Mouse (Mus musculus): ENCODE measurements around the gene Dtd1. TPM values are rescaled to one million over a fixed set of nuclear protein-coding genes. Genes with fewer than 3 reads are reported as not detected.
A peak's percentile ranks its signal among the peaks of the same experiment; 100 is the strongest.

Dtd1 gene
- polyA plus RNA-seq, 1 experiment from 2014 or later, result 42.8 TPM

GRCm38 (mm10) chr2:144634729-144635128 is 35.0 kb downstream of the Dtd1 start:
- Histone ChIP-seq H3K4me2 (ENCODE audit: low read depth, low read length) (no peak overlapping the region), H3K4me1 (ENCODE audit: control insufficient read depth, insufficient read depth, low read length) (no peaks in the 10 kb centered on the region), H3K27me3 (ENCODE audit: control insufficient read depth, insufficient read depth, low read length) (no peaks in the 10 kb centered on the region), H3K4me3 (ENCODE audit: low read depth, low read length) (no peak overlapping the region), H3K9me3 (replicated peaks; ENCODE audit: control insufficient read depth, low read length) (no peaks in the 10 kb centered on the region), H3K36me3 (replicated peaks; ENCODE audit: control insufficient read depth, insufficient read depth, low read depth, low read length) (no peaks in the 10 kb centered on the region), H3K27ac (replicated peaks; ENCODE audit: low read depth, low read length) (no peak overlapping the region), H3K9ac (replicated peaks; ENCODE audit: low read length) (no peak overlapping the region)
- DNase-seq (ENCODE audit: low spot score), result no peak
- 73% methylated on average over 2 of the region's 2 CpGs for WGBS
- no peak for ATAC-seq (replicated peaks; ENCODE audit: insufficient number of reproducible peaks, low FRiP score, low TSS enrichment, low read depth)

- Histone ChIP-seq H3K9me3 (replicated peaks; ENCODE audit: control insufficient read depth, low read length) (no peaks in the 10 kb centered on the region), H3K4me3 (ENCODE audit: low read depth, low read length) (no peak overlapping the region), H3K4me1 (ENCODE audit: control insufficient read depth, insufficient read depth, low read length) (no peaks in the 10 kb centered on the region), H3K36me3 (replicated peaks; ENCODE audit: control insufficient read depth, insufficient read depth, low read depth, low read length) (no peaks in the 10 kb centered on the region), H3K27me3 (ENCODE audit: control insufficient read depth, insufficient read depth, low read length) (no peaks in the 10 kb centered on the region), H3K9ac (replicated peaks; ENCODE audit: low read length) (no peak overlapping the region), H3K4me2 (ENCODE audit: low read depth, low read length) (no peak overlapping the region), H3K27ac (replicated peaks; ENCODE audit: low read depth, low read length) (no peak overlapping the region)
- WGBS, result 24% methylated on average over 5 of the region's 5 CpGs
- ATAC-seq (replicated peaks; ENCODE audit: insufficient number of reproducible peaks, low FRiP score, low TSS enrichment, low read depth) (0 out of 2 replicates have a peak, but pooled peaks have one; percentile 11), DNase-seq (ENCODE audit: low spot score) (peak; percentile 73)
Measured at GRCm38 (mm10) chr2:144635644-144636320, 36.1 kb downstream of the Dtd1 start.

DNA sequence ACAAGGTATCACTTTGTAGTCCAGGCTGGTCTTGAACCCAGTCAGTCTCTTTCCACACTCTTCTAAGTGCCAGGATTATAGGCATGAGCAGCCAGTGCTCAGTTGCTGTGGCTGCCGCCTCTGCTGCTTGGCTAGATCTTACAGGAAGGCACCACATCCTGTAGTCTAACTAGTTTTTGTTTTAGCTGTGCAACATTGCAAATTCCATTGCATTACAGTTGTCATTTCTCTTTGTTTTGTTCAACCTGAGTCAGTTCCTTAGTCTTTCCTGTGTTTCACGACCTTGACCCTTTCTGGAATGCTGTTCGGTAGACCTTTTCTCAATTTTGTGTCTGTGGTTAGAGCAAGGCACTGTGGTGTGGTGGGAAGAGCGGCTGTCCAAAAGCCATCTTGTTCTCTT is 37.5 kb downstream of the Dtd1 start:
- WGBS, result 80% methylated on average over 4 of the region's 4 CpGs
- H3K4me2 ChIP-seq (ENCODE audit: low read depth, low read length), result no peak overlapping the region
- no peak for ATAC-seq (replicated peaks; ENCODE audit: insufficient number of reproducible peaks, low FRiP score, low TSS enrichment, low read depth)

GRCm38 (mm10) chr2:144637671-144638395 is 38.1 kb downstream of the Dtd1 start:
- H3K36me3 ChIP-seq (replicated peaks; ENCODE audit: control insufficient read depth, insufficient read depth, low read depth, low read length), result no peaks in the 10 kb centered on the region
- H3K27me3 ChIP-seq (ENCODE audit: control insufficient read depth, insufficient read depth, low read length), result no peaks in the 10 kb centered on the region
- no peak overlapping the region for H3K9ac ChIP-seq (replicated peaks; ENCODE audit: low read length)
- no peak overlapping the region for H3K4me3 ChIP-seq (ENCODE audit: low read depth, low read length)
- no peak for DNase-seq (ENCODE audit: low spot score)
- H3K4me1 ChIP-seq (ENCODE audit: control insufficient read depth, insufficient read depth, low read length), result no peaks in the 10 kb centered on the region
- WGBS, result 83% methylated on average over 12 of the region's 12 CpGs
- H3K27ac ChIP-seq (replicated peaks; ENCODE audit: low read depth, low read length), result no peak overlapping the region
- no peaks in the 10 kb centered on the region for H3K9me3 ChIP-seq (replicated peaks; ENCODE audit: control insufficient read depth, low read length)
- H3K4me2 ChIP-seq (ENCODE audit: low read depth, low read length), result no peak overlapping the region
- ATAC-seq (replicated peaks; ENCODE audit: insufficient number of reproducible peaks, low FRiP score, low TSS enrichment, low read depth), result no peak

More for the DNA sequence above, 37.5 kb downstream of the Dtd1 start:
- Histone ChIP-seq H3K9ac (replicated peaks; ENCODE audit: low read length) (no peak overlapping the region), H3K9me3 (replicated peaks; ENCODE audit: control insufficient read depth, low read length) (no peaks in the 10 kb centered on the region), H3K4me1 (ENCODE audit: control insufficient read depth, insufficient read depth, low read length) (no peaks in the 10 kb centered on the region), H3K27me3 (ENCODE audit: control insufficient read depth, insufficient read depth, low read length) (no peaks in the 10 kb centered on the region), H3K4me3 (ENCODE audit: low read depth, low read length) (no peak overlapping the region), H3K36me3 (replicated peaks; ENCODE audit: control insufficient read depth, insufficient read depth, low read depth, low read length) (no peaks in the 10 kb centered on the region), H3K27ac (replicated peaks; ENCODE audit: low read depth, low read length) (no peak overlapping the region)
- DNase-seq (ENCODE audit: low spot score), result no peak

GRCm38 (mm10) chr2:144638719-144639118 is 39.0 kb downstream of the Dtd1 start:
- no peak overlapping the region for H3K27ac ChIP-seq (replicated peaks; ENCODE audit: low read depth, low read length)
- no peak overlapping the region for H3K4me3 ChIP-seq (ENCODE audit: low read depth, low read length)
- no peaks in the 10 kb centered on the region for H3K27me3 ChIP-seq (ENCODE audit: control insufficient read depth, insufficient read depth, low read length)
- H3K4me1 ChIP-seq (ENCODE audit: control insufficient read depth, insufficient read depth, low read length), result no peaks in the 10 kb centered on the region
- DNase-seq (ENCODE audit: low spot score), result peak; percentile 13
- no peak overlapping the region for H3K4me2 ChIP-seq (ENCODE audit: low read depth, low read length)
- H3K9ac ChIP-seq (replicated peaks; ENCODE audit: low read length), result no peak overlapping the region
- 72% methylated on average over 4 of the region's 4 CpGs for WGBS
- ATAC-seq (replicated peaks; ENCODE audit: insufficient number of reproducible peaks, low FRiP score, low TSS enrichment, low read depth), result no peak
- H3K9me3 ChIP-seq (replicated peaks; ENCODE audit: control insufficient read depth, low read length), result no peaks in the 10 kb centered on the region
- H3K36me3 ChIP-seq (replicated peaks; ENCODE audit: control insufficient read depth, insufficient read depth, low read depth, low read length), result no peaks in the 10 kb centered on the region

- 77% methylated on average over 7 of the region's 7 CpGs for WGBS
- no peak overlapping the region for H3K9ac ChIP-seq (replicated peaks; ENCODE audit: low read length)
- no peaks in the 10 kb centered on the region for H3K27me3 ChIP-seq (ENCODE audit: control insufficient read depth, insufficient read depth, low read length)
- no peaks in the 10 kb centered on the region for H3K36me3 ChIP-seq (replicated peaks; ENCODE audit: control insufficient read depth, insufficient read depth, low read depth, low read length)
- H3K9me3 ChIP-seq (replicated peaks; ENCODE audit: control insufficient read depth, low read length), result no peaks in the 10 kb centered on the region
- no peak overlapping the region for H3K27ac ChIP-seq (replicated peaks; ENCODE audit: low read depth, low read length)
- DNase-seq (ENCODE audit: low spot score), result no peak
- H3K4me1 ChIP-seq (ENCODE audit: control insufficient read depth, insufficient read depth, low read length), result no peaks in the 10 kb centered on the region
- ATAC-seq (replicated peaks; ENCODE audit: insufficient number of reproducible peaks, low FRiP score, low TSS enrichment, low read depth), result no peak
- H3K4me2 ChIP-seq (ENCODE audit: low read depth, low read length), result no peak overlapping the region
- H3K4me3 ChIP-seq (ENCODE audit: low read depth, low read length), result no peak overlapping the region
Measured at GRCm38 (mm10) chr2:144640101-144640500, 40.4 kb downstream of the Dtd1 start.

- H3K4me2 ChIP-seq (ENCODE audit: low read depth, low read length), result no peak overlapping the region
- no peaks in the 10 kb centered on the region for H3K9me3 ChIP-seq (replicated peaks; ENCODE audit: control insufficient read depth, low read length)
- DNase-seq (ENCODE audit: low spot score), result no peak
- H3K27me3 ChIP-seq (ENCODE audit: control insufficient read depth, insufficient read depth, low read length), result no peaks in the 10 kb centered on the region
- H3K4me3 ChIP-seq (ENCODE audit: low read depth, low read length), result no peak overlapping the region
- H3K9ac ChIP-seq (replicated peaks; ENCODE audit: low read length), result no peak overlapping the region
- 79% methylated on average over 4 of the region's 4 CpGs for WGBS
- no peaks in the 10 kb centered on the region for H3K4me1 ChIP-seq (ENCODE audit: control insufficient read depth, insufficient read depth, low read length)
- no peaks in the 10 kb centered on the region for H3K36me3 ChIP-seq (replicated peaks; ENCODE audit: control insufficient read depth, insufficient read depth, low read depth, low read length)
- H3K27ac ChIP-seq (replicated peaks; ENCODE audit: low read depth, low read length), result no peak overlapping the region
- ATAC-seq (replicated peaks; ENCODE audit: insufficient number of reproducible peaks, low FRiP score, low TSS enrichment, low read depth), result no peak
Measured at GRCm38 (mm10) chr2:144641991-144642390, 42.3 kb downstream of the Dtd1 start.

DNA sequence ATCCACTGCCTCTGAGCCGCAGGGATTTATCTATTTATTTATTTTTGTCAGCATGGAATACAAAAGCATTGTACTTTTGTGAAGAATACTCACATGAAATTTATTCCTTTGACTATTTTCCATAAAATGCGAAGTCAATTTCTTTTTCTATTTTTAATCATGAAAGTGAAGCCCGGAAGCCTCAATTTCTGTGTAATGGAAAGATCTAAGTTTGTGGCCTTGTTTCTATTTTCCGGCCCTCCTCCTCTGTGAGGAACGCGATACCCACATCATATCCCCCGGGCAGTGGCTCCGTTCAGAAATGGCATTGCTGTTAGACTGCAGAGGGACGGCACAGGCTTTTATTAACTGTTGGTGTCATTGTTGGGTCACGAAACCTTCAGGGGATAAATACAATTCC is 46.7 kb downstream of the Dtd1 start:
- 43% methylated on average over 10 of the region's 10 CpGs for WGBS
- Histone ChIP-seq H3K9ac (replicated peaks; ENCODE audit: low read length) (no peak overlapping the region), H3K9me3 (replicated peaks; ENCODE audit: control insufficient read depth, low read length) (no peaks in the 10 kb centered on the region), H3K27ac (replicated peaks; ENCODE audit: low read depth, low read length) (no peak overlapping the region), H3K4me1 (ENCODE audit: control insufficient read depth, insufficient read depth, low read length) (no peaks in the 10 kb centered on the region), H3K4me2 (ENCODE audit: low read depth, low read length) (no peak overlapping the region), H3K36me3 (replicated peaks; ENCODE audit: control insufficient read depth, insufficient read depth, low read depth, low read length) (no peaks in the 10 kb centered on the region), H3K27me3 (ENCODE audit: control insufficient read depth, insufficient read depth, low read length) (no peaks in the 10 kb centered on the region), H3K4me3 (ENCODE audit: low read depth, low read length) (no peak overlapping the region)
- DNase-seq (ENCODE audit: low spot score) (peak; percentile 27), ATAC-seq (replicated peaks; ENCODE audit: insufficient number of reproducible peaks, low FRiP score, low TSS enrichment, low read depth) (no peak; the same call in 1 of the 2 replicates)
